Mouse (Mus musculus) thymus, adult 2 months (tissue): Measurements from ENCODE around the gene Bub1b.

Experiments used
- CTCF ChIP-seq: fragments of 200-500 bp; IDR thresholded peaks from 2 replicates; pipeline ENCODE4 v1.5.1; 2012; ENCODE audit warnings: mild to moderate bottlenecking, control low read depth, low read length, moderate library complexity, borderline replicate concordance; ENCODE audit not compliant: control insufficient read depth, poor library complexity, insufficient read depth; ENCODE audit errors: extremely low read depth
- POLR2A ChIP-seq: fragments of 200-500 bp; IDR thresholded peaks from 2 replicates; pipeline ENCODE4 v1.6.1; 2012; ENCODE audit warnings: mild to moderate bottlenecking, low read length, control low read depth, moderate library complexity; ENCODE audit not compliant: control insufficient read depth, poor library complexity, insufficient read depth; ENCODE audit errors: extremely low read depth

DNA sequence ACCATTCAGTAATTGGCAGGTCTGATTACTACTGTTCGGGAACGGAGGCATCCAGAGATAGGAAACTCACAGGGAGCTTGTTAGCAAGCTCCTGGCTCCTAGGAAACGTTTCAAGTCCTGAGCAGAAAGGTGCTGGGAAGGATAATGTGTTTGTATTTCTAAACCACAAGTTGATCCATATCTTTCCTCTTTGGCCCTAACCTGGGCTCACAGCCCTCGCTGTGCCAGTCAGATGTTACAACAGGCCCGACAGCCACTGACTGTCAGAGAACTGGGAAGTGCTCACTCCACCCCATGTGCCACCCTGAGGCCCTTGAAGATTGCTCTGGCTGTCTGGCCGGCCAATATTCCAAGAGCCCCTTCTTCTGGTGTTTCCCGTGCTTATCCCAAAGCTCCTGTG lies 76.5 kb downstream of the Bub1b start:
- TF ChIP-seq CTCF (no peak), POLR2A (no peak)
